Mouse (Mus musculus): ENCODE data around the gene Dnm3.
"Not testable (repeated sequence)": the region's sequence is repeated elsewhere in the genome, so short reads cannot be mapped to it uniquely, and the experiment has no call there.

Gene Dnm3

GRCm38 (mm10) chr1:162428904-162429303, 48.9 kb downstream of the Dnm3 start:
- DNase-seq (ENCODE audit: low spot score in 2 of 2): no peak

GRCm38 (mm10) chr1:162425930-162426478, 51.8 kb downstream of the Dnm3 start:
- no peak for DNase-seq (ENCODE audit: low spot score in 2 of 2)

DNA sequence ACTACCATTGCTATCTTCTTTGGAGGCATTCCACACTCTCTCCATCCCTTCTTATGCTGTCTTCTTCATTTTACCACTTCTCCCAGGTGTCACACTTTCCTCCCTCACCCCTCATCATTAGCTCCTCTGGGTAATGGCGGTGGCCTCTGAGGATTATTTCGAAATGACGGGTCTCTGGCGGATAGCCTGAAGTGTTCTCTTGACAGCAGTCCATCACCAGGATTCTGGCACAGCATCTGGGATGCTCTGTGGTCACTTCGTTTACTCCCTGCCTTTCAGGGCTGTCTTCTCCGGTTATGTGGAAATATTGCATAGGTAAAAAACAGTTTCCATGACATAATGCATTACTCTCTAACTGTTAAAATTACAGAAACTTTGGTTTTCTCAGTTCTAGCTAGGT, 55.0 kb downstream of the Dnm3 start:
- no peak for DNase-seq (ENCODE audit: low spot score in 2 of 2)

- no peak for DNase-seq (ENCODE audit: low spot score in 2 of 2)
These were observed 64.0 kb downstream of the Dnm3 start for GRCm38 (mm10) chr1:162413791-162414190.

- DNase-seq (ENCODE audit: low spot score in 2 of 2): no peak
These were observed 64.9 kb downstream of the Dnm3 start for GRCm38 (mm10) chr1:162412787-162413429.

- DNase-seq (ENCODE audit: low spot score in 2 of 2): no peak
These were observed 67.4 kb downstream of the Dnm3 start for GRCm38 (mm10) chr1:162410207-162410965.

DNA sequence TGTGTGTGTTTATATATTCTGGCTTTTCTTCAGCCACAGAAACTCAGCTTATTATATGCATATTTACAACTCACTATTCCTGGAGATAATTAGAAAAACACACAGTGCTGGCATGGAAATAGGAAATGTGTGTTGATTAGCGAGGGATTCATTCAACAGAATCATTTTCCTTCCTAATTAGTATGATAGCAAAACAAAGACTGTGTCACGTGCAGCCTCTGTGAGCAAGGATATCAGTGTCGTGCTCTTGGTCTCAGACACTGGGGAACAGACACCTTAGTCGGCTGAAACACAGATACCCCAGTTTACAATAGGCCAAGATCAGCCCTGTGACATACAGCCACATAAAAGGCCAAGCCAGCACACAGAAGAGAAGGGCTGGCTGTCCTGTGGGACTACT, 83.3 kb downstream of the Dnm3 start:
- no peak for DNase-seq (ENCODE audit: low spot score in 2 of 2)

DNA sequence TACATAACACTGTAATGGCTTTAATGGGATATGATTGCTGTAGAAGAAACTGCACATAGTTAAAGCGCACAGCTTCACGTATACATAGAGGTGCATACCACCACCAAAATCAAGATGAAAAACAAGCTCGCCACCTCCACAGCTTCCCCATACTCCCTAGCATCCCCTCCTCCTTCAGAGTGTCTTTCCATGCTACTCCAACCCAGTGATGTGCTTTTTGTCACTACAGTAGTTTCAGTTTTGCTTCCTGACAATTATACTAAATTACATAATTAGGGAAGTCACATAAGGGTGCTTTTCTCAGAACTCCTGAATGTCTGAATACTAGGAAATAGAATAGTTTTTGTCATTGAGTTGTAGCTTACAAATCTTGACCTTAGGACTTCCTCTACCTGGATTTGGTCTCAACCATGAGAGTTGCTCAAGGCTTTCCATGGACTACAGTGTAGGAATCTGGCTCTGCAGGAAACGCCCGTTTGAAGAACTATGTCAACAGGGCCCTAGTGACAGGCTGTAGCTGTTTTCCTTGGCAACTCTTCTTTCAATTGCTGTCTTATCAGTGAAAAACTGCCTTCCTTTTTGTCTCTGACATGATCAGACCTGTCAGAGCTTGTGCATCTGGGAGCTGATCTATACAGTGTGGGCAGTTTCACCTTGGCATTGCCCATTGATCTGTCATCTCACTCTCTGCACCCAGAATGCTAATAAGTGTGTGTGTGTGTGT, 89.2 kb downstream of the Dnm3 start:
- DNase-seq (ENCODE audit: low spot score in 2 of 2): peak; percentile 23 to 29

DNA sequence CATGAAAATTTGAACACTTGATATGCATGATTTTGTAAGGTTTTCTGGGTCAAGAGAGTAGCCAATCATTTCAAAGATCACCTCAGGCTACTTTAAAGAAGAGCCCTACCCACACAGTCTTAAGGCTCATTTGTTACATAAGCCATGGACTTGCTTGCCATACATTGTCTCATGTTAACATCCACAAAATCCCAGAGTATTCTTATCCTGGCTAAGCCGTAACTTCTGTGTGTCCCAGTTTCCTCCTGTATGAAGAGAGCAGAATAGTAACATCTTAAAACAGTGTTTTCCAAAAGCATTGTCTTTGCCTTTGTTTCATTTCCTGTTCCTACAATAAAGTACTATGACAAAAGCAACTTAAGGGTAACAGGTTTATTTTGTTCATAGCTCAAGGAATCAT, 104.8 kb downstream of the Dnm3 start:
- DNase-seq (ENCODE audit: low spot score in 2 of 2): not testable (repeated sequence)

GRCm38 (mm10) chr1:162369726-162370125, 108.1 kb downstream of the Dnm3 start:
- no peak for DNase-seq (ENCODE audit: low spot score in 2 of 2)

DNA sequence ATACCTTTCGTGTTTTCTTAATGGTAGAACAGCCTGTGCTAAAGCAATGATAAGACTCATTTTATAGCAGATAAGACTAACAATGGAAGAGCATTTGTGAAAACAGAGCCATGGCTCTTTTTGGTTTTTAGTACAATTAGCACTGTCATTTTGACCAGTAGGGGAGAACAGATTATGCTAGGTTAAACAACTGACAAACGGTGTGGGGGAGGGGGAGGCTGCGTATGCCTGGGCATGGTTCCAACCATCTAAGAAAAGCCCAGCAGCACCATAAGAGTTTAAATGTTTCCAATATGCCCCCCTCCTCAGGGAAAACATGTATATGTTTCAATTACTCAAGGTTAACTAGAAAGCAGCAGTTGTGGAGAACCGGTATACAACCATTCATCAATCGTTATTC, 115.9 kb downstream of the Dnm3 start:
- DNase-seq (ENCODE audit: low spot score in 2 of 2): no peak

GRCm38 (mm10) chr1:162359270-162359669, 118.6 kb downstream of the Dnm3 start:
- peak; percentile 14 to 45 for DNase-seq (ENCODE audit: low spot score in 2 of 2)

DNA sequence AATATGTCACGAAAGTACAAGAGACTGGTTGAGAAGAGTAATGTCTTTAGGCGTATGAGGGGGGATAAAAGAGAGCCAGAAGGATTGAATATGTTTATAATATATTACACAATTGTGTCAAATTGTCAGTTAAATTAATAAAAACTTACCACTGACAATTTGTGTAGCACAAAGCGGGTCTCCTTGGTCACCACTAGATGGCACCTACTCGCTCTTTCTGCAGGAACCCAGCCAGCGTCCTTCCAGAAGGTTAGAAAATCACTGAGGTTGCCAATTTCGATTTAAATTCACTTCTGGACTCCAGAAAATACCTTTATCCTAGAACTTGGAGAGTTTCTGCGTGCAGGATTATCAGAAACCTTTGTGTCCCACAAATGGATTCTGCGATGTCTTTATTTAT, 119.8 kb downstream of the Dnm3 start:
- DNase-seq (ENCODE audit: low spot score in 2 of 2): peak in 1 of 2 experiments; percentile 16

DNA sequence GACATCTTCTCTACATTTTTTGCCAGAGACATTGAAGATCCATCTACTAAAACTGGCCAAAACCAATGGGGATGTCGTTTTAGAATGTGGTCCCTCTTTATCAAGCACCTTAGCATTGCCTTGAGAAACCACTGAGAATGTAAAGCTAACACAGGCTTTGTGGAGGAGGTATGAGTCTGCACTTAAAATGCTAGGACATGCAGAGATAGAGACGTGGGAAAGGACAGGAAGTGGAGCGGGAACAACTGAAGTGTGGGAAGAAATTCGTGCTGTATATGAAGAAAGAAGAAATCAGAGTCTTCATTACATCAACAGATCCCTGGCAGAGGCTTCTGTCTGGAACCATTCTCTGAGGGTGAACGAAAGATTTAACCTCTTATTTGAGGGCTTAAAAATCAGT, 121.4 kb downstream of the Dnm3 start:
- DNase-seq (ENCODE audit: low spot score in 2 of 2): no peak

- DNase-seq (ENCODE audit: low spot score in 2 of 2): no peak
These were observed 123.1 kb downstream of the Dnm3 start for GRCm38 (mm10) chr1:162354780-162355179.

- no peak for DNase-seq (ENCODE audit: low spot score in 2 of 2)
These were observed 124.0 kb downstream of the Dnm3 start for GRCm38 (mm10) chr1:162353831-162354230.

- no peak for DNase-seq (ENCODE audit: low spot score in 2 of 2)
These were observed 128.5 kb downstream of the Dnm3 start for GRCm38 (mm10) chr1:162349306-162349705.

DNA sequence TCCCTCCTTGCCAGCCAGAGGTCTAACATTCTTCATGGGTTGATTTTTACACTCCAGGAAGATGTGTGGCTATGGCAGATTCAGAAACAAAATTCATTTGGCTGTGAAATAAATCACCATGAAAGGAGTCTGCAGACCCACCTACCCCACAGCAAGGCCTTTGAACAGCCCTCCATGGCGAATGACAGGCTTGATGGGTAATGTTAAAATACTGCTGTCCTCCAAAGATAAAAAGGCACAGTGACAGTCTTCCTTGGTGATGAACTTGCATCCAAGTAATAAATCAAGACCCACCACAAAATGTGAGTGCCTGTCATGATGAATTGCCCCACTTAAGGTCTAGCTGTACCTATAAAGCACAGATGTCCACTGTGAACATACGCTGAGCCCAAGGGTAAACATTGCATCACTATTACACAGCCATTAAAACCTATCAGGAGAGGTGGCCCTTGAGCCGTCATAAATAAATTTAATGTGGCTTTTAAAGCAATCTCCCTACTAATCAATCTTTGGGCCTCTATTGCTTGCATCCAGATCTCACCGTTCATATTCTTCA, 131.3 kb downstream of the Dnm3 start:
- no peak for DNase-seq (ENCODE audit: low spot score in 2 of 2)

GRCm38 (mm10) chr1:162337170-162337569, 140.7 kb downstream of the Dnm3 start:
- no peak for DNase-seq (ENCODE audit: low spot score in 2 of 2)

GRCm38 (mm10) chr1:162336640-162337039, 141.2 kb downstream of the Dnm3 start:
- no peak for DNase-seq (ENCODE audit: low spot score in 2 of 2)

DNA sequence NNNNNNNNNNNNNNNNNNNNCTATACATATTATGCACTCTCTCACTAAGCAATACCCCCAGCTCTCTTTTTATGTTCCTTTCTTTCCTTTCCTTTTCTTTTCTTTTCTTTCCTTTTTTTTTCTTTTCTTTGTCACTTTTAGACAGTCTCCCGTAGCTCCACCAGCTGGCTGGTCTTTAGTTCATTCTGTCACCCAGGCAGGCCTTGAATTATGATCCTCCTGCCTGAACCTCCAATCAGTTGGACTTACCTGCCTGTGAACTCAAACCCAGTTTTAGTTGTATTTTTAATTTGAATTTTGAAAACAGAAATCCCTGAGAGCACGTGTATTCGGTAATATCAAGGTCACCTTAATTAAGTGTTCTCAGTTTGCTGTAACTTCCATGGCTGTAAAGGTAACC, 141.6 kb downstream of the Dnm3 start:
- no peak for DNase-seq (ENCODE audit: low spot score in 2 of 2)

GRCm38 (mm10) chr1:162328673-162329072, 149.2 kb downstream of the Dnm3 start:
- DNase-seq (ENCODE audit: low spot score in 2 of 2): no peak
